Mouse (Mus musculus) cortical plate, adult 2 months (tissue): Measurements from ENCODE around the gene Nos1. TPM values are rescaled to one million over a fixed set of nuclear protein-coding genes. Genes with fewer than 3 reads are reported as not detected.
"Not testable (repeated sequence)": the region's sequence is repeated elsewhere in the genome, so short reads cannot be mapped to it uniquely, and the experiment has no call there.

ENCODE experiments used
- H3K27ac ChIP-seq: fragments of 200-500 bp; 2 replicates; pipeline ENCODE4 v1.5.1; 2012; ENCODE audit warnings: low read length, control low read depth, inconsistent platforms; ENCODE audit not compliant: insufficient read depth
- H3K4me1 ChIP-seq: fragments of 200-500 bp; 2 replicates; pipeline ENCODE4 v1.6.1; 2011; ENCODE audit warnings: low read length; ENCODE audit not compliant: control insufficient read depth, insufficient read depth
- H3K4me3 ChIP-seq: fragments of 200-500 bp; 2 replicates; pipeline ENCODE4 v1.5.1; 2011; ENCODE audit warnings: mild to moderate bottlenecking, low read length, control low read depth; ENCODE audit not compliant: insufficient read depth
- CTCF ChIP-seq: fragments of 200-500 bp; IDR thresholded peaks from 2 replicates; pipeline ENCODE4 v1.5.1; 2011; ENCODE audit warnings: mild to moderate bottlenecking, control low read depth, low read length; ENCODE audit not compliant: insufficient read depth; ENCODE audit errors: extremely low read depth
- POLR2A ChIP-seq: fragments of 200-500 bp; IDR thresholded peaks from 2 replicates; pipeline ENCODE4 v1.6.1; 2011; ENCODE audit warnings: mild to moderate bottlenecking, low read length, control low read depth; ENCODE audit not compliant: insufficient read depth; ENCODE audit errors: extremely low read depth
- polyA plus RNA-seq: library from polyadenylated mRNA; depleted of rRNA; stranded (reverse); fragments of >200 nt; gene quantifications from 2 replicates; pipeline ENCODE4 v1.2.3, GENCODE M21; 2012

The Nos1 gene
- polyA plus RNA-seq, 1 experiment, result 8.8 TPM

DNA sequence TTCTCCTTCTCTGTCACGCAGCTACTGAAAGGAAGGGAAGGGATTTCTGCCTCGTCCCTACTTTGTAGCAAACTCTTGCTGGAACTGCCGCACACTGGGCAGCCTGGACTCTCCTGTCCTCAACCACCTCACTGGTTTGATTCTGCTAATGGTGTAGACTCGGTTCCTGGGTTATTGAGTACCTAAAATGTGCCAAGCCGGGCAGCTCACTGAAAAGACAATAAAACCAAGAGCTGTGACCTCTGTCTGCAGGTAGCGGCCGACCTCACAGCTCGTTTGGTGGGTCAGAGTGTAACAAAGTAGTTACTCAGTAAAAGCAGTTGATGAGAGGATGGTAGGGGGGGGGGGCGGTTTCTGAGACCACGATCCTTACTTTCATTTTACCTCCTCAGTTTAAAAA lies 72.9 kb downstream of the Nos1 start:
- no peak overlapping the region for H3K27ac ChIP-seq
- no peak overlapping the region for H3K4me3 ChIP-seq
- TF ChIP-seq CTCF (no peak), POLR2A (no peak)
- no peaks in the 10 kb centered on the region for H3K4me1 ChIP-seq

DNA sequence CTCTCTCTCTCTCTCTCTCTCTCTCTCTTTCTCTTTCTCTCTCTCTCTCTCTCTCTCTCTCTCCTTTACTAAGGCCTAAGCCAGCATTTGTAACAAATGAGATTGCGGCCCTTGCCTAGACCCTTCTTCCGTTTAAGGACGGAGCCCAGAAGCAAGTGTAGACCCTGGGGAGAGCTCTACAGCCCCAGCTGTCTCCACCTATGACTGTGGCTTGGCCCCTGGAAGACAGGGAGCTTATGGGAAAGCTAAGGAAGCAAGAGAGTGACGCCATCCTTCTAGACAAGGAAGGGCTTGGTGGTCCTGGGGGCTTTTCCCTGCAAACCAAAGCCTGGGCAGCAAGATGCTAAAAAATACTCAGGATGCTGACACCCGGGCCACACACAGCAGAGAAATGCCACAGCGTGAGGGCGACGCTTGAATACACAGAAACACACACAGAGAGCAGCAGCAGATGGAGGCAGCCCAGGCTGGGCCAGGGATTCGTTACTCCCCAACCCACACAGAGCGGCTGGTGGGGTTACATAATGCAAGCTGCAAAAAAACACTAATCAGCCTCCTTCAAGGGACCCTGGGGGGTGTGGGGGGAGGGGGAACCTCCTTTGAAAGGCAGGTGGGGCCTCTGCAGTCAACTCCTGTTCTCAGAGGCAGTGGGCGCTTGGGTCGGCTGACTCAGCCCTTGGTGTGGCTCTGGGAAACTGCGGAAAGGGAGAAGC lies 83.9 kb downstream of the Nos1 start:
- Histone ChIP-seq H3K4me3 (no peak overlapping the region), H3K27ac (no peak overlapping the region), H3K4me1 (peaks cover 3% of the 10 kb centered on the region; the same call in 1 of the 2 replicates)
- no peak for TF ChIP-seq POLR2A
- TF ChIP-seq CTCF, result no peak

DNA sequence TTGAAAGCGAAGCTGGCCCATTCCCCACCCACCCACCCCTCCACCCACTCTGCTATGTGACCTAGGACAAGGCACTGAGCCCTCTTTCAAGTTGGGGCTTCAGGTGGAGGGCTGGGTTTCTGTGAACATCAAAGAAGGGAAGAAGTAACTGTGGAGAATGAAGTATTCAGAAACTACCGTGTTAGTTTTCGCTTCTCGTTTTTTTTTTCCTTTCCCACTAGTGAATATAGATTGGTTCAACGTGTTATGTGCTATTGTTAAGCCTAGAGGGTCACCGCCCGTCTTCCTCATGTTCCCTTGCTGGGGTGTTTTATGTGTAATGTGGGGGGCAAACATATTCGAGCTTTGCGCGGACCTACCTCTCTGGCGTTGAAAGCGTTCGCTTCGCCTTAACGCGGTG lies 85.0 kb downstream of the Nos1 start:
- TF ChIP-seq CTCF (no peak), POLR2A (no peak)
- H3K27ac ChIP-seq, result no peak overlapping the region

DNA sequence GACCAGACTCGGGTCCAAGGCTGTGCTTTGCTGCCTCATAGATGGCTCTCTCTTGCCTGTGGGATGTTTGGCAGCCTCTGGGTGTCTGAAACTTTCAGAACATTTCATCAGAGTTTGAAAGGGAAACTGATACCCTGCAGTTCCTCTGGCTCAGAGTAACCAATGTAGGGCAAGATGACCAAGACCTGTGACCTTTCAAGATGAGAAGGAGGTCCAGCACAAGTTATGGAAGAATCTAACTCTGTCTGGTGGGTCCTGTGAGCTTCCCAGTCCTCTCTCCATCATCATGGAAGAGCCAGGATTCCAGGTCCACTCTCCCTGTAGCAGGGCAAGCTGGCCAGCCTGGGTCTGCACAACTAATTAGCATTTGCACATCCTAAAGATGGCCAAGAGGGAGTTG lies 90.8 kb downstream of the Nos1 start:
- H3K4me3 ChIP-seq, result no peak overlapping the region
- no peak for TF ChIP-seq POLR2A
- TF ChIP-seq CTCF, result no peak
- no peak overlapping the region for H3K27ac ChIP-seq

More for the DNA sequence above, 85.0 kb downstream of the Nos1 start:
- Histone ChIP-seq H3K4me3 (no peak overlapping the region), H3K4me1 (peaks cover 3% of the 10 kb centered on the region; the same call in 1 of the 2 replicates)

DNA sequence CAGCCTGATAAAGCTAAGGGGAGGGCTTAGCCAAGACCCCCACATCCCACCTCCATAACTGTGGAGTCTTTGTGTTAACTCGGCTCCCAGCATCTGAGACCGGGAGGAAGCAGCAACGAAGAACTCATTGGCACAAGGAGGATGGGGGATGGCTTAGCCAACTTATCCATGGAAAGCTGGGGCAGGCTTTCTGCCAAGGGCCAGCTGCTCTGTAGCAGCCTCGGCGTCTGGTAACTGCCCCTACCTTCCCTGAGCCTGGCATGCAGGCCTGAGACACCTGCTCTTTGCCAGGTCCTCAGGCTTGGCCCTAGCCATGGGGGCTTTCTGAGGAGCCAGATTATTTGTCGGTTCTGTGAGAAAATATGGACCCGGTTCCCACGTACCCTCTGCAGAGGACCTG lies 93.0 kb downstream of the Nos1 start:
- no peak overlapping the region for H3K27ac ChIP-seq

More for the DNA sequence above, 90.8 kb downstream of the Nos1 start:
- H3K4me1 ChIP-seq, result no peaks in the 10 kb centered on the region; the same call in 1 of the 2 replicates

DNA sequence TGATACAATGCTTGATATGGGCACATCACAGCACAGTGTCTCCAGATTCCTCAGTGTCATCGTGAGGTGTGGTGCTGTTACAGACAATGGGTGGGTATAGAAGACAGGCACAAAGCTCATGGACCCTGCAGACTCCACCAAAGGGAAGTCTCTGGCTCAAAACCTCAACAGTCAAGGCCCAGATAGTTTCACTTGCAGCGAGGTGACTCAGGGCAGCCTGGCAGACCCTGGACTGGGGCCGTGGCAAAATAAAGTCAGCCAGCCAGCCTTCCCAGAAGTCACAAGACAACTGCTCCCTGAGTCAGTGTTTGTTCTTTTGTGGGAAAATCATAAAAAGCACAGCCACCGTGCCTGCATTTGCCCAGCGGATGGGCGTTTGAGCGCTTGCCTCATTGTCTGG lies 93.4 kb downstream of the Nos1 start:
- H3K27ac ChIP-seq, result no peak overlapping the region
- H3K4me3 ChIP-seq, result no peak overlapping the region
- H3K4me1 ChIP-seq, result no peaks in the 10 kb centered on the region; the same call in 1 of the 2 replicates
- TF ChIP-seq CTCF (no peak), POLR2A (no peak)

More for the DNA sequence above, 93.0 kb downstream of the Nos1 start:
- no peak overlapping the region for H3K4me3 ChIP-seq
- H3K4me1 ChIP-seq, result no peaks in the 10 kb centered on the region; the same call in 1 of the 2 replicates
- no peak for TF ChIP-seq POLR2A
- no peak for TF ChIP-seq CTCF

DNA sequence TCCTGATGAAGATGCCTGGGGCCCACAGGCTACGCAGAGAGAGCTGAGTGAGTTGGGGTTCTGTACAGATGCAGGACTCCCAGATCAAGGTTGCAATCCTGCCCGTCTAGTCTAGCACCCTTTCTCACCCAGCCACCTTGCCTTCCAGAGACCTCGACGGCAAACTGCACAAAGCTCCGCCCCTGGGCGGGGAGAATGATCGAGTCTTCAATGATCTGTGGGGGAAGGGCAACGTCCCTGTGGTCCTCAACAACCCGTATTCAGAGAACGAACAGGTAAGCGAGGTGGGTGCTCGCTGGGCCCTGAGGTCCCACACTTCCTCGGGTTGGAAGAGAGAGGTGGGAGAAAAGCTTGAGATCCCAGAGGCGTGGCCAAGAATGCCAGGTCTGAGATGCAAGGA lies 98.3 kb downstream of the Nos1 start:
- TF ChIP-seq POLR2A (no peak), CTCF (no peak)
- H3K27ac ChIP-seq, result no peak overlapping the region
- H3K4me3 ChIP-seq, result no peak overlapping the region
- H3K4me1 ChIP-seq, result no peaks in the 10 kb centered on the region; the same call in 1 of the 2 replicates

DNA sequence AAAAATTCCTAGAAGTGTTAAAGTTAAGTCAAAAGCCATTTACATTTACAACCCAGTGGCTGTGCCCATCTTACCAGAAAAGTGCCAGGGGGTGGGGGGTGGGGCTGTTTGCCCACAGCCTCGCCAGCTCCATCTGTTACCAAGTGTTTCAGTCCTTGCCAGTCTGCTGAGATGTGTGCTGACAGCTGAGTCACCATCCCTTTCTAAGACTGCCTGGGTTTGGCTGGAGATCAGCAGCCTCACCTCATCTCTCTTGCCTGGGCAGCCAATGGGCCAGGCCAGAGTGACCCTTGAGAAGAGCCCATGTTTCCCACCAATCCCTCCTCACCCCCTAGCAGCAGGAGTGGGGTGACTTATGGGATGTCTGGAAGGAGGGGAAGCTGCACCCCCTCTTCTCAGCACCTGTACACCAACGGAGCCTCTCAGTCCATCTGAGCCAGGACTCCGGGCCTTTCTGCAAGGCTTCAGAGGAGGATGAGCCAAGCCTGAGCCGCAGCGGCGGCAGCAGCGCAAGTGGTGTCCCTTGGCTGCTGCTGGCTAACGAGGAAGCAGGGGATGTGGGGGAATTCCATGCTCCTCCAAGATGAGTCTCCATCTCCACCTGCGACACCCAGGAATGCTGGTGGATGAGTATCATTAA lies 100.2 kb downstream of the Nos1 start:
- Histone ChIP-seq H3K4me3 (no peak overlapping the region), H3K27ac (no peak overlapping the region), H3K4me1 (no peaks in the 10 kb centered on the region)
- no peak for TF ChIP-seq POLR2A
- no peak for TF ChIP-seq CTCF

DNA sequence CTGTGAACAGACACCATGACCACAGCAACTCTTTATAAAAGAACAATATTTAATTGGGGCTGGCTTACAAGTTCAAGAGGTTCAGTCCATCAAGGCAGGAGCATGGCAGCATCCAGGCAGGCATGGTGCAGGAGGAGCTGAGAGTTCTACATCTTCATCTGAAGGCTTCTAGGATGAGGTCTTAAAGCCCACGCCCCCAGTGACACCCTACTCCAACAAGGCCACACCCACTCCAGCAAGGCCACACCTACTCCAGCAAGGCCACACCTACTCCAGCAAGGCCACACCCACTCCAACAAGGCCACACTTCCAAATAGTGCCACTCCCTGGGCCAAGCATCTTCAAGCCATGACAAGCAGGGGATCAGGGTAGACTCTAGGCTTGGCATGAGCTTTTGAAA lies 101.6 kb downstream of the Nos1 start:
- not testable (repeated sequence) for H3K4me1 ChIP-seq, H3K27ac ChIP-seq, H3K4me3 ChIP-seq

DNA sequence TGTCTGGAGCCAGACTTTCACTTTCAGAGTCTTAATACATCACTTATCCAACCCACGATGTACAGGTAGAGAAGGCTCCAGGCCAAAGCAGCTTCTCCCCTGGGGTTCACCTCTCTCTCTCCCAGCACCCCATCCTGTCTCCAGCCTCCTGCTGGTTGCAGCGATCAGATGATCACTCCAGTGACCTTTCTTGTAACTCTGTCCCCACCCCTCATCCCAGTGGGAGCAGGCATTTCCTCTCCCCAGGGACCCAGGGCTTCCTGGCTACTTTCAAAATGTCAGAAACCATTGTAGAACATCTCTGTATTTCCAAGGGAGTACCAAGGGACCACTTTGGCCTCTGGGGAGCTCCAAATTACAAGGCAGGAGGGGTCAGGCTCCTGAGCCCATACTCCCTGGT lies 104.2 kb downstream of the Nos1 start:
- no peak overlapping the region for H3K27ac ChIP-seq
- no peak for TF ChIP-seq CTCF
- TF ChIP-seq POLR2A, result no peak
- H3K4me1 ChIP-seq, result no peaks in the 10 kb centered on the region
- H3K4me3 ChIP-seq, result no peak overlapping the region

DNA sequence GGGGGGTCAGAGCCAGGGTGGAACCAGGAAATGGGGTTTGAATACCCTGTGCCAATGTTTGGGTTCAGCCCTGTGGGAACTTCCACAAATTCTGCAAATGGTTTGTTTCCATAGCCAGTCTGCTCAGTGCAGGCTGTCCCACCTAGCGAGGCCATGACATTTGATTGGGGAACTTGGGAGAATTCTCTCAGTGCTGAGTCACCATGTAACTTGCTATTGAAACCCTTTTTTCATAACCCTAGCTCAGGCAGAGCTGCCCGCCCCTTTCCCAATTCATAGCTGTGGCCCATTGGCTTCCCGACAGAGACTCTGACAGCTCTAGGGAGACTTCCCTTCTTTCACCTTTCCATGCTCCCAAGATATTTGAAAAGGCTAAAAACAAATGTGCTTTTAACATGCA lies 107.3 kb downstream of the Nos1 start:
- Histone ChIP-seq H3K4me3 (no peak overlapping the region), H3K27ac (no peak overlapping the region), H3K4me1 (no peaks in the 10 kb centered on the region)
- TF ChIP-seq CTCF, result no peak
- no peak for TF ChIP-seq POLR2A
